Mouse (Mus musculus): ENCODE data around the gene Med15.

The Med15 gene

DNA sequence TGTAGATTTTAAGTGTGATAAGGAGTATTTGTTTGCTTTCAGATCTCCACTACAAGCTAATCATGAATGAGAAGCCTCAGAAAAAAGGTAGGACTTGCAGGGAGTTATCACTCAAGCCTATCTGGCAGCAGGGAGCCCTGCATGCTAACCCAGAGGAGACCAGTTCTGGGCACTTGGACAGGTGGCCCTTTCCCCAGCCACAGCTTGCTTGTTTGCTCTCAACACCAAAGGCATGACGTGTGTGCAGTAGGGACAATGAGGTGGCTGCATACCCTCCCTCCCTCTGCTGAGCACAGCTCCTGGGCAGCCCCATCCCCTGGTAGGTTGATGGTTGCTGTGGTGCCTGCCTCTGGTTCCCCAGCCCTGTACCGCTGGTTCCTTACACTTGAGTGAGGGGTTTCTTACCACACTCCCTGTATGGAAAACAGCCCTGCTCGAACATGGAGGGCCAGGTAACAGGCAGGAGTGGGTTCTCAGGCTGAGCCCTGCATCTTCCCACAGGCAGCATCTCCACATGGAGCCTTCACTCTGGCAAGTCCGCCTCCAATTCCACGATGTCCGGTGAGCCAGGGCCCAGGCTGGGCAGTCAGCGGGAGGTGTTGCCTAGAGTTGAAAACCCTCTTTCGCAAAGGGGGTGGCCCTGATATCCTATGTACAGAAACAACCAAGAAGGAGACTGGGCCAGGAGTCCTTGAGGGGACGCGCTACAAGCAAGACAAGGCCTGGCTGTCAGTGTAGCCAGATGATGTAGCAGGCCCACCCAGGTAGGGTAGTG is 84.9 kb downstream of the Med15 start:
- no peak for DNase-seq (ENCODE audit: low read depth)

- no peak for DNase-seq (ENCODE audit: low read depth)
These were observed 85.5 kb downstream of the Med15 start for GRCm38 (mm10) chr16:17647156-17647555.

DNA sequence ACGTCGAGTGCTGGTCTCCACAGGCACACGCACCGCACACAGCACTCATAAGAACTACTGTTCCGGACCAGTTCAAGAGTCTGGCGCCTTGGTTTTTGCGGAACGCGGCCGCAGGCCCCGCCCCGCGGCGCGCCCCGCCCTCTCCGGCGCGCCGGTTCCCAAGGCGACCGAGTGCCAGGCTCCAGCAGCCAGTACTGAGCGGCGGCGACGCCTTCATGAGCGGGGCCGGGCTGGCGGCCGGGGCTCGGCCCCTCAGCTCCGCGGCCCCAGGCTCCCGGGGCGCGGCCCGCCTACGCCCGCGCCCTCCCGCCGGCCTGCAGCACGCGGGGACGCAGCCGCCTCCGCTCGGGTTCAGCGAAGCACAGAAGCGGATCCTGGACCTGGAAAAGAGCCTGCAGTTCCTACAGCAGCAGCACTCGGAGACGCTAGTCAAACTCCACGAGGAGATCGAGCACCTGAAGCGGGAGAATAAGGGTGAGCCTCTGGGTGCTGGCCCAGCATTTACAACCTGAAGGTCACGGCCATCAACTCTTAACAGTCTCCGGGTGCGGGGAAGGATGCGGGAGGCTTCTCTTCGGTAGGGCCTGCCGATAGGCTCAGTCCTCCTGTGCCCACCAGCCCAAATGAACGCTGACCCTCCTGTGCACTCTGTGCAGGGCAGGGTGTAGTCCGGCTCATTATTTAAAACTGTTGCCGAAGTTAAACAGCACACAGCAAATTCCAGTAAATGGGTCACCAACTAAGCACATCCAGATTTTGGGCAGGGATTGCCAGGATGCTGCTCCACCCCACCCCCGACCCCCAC is 86.2 kb downstream of the Med15 start, which contains the start of gene Ccdc74a:
Ccdc74a (plus strand) TSS at position 161 of the 805 bp plus-strand sequence.
- peak; percentile 77 for DNase-seq (ENCODE audit: low read depth)

DNA sequence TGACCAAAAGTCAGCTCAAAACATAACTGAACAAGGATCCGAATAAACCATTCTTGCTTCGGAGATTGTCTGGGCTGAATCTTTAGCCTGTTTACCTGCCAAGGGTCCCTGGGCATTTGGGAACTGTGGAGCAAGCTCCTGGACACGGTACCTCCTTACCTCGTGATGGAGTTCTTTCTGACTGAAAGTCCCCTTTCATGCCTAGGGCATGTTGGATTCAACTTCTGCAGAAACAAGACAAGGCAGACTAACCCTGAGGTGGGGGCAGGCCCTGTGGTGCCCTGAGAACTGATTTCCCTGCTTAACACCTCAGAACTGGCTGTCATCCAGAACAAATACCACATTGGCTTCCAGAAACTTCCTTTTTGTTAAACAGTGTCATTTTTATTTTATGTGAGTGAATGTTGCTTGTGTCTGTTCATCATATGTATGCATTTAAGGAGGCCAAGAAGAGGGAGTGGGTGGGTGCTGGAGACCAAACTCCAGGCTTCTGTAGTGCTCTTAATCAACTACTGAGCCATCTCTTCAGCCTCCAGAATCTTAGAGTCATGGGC is 89.2 kb downstream of the Med15 start:
- DNase-seq (ENCODE audit: low read depth): no peak

GRCm38 (mm10) chr16:17642311-17642710 is 90.4 kb downstream of the Med15 start:
- no peak for DNase-seq (ENCODE audit: low read depth)

GRCm38 (mm10) chr16:17641301-17641700 is 91.4 kb downstream of the Med15 start:
- no peak for DNase-seq (ENCODE audit: low read depth)

DNA sequence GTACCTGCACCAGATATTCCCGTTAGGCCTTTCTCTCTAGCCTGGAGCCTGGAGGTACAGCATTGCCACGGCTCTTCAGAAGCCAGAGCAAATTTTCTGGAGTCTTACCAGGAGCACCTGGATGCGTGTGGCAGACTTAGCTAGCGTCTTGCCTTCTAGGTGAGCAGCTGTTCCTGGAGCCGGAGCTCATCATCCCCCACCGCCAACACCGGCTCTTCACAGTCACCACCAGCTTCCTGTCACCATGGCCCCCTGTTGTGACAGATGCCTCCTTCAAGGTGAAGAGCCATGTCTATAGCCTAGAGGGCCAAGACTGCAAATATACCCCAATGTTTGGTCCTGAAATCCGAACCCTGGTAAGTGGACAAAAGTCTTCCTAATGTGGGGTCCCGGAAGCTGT is 92.0 kb downstream of the Med15 start:
- no peak for DNase-seq (ENCODE audit: low read depth)

DNA sequence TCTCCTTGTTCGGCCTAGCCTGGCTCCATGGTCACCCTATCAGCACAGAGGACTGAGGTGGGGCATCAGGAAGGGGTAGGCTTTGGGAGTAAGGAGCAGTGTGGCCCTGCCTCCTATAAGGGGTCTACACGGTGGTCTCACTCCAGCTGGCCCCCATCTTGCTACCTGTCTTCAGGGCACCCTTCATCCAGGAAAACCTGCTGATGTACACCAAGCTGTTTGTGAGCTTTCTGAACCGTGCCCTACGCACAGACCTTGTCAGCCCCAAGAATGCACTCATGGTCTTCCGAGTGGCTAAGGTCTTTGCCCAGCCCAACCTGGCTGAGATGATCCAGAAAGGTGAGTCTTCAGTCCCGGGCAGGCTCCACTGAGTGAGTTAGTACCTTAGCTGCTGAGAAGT is 92.7 kb downstream of the Med15 start:
- DNase-seq (ENCODE audit: low read depth): no peak

- no peak for DNase-seq (ENCODE audit: low read depth)
These were observed 93.6 kb downstream of the Med15 start for GRCm38 (mm10) chr16:17639081-17639480.

- no peak for DNase-seq (ENCODE audit: low read depth)
These were observed 94.6 kb downstream of the Med15 start for GRCm38 (mm10) chr16:17638036-17638628.

DNA sequence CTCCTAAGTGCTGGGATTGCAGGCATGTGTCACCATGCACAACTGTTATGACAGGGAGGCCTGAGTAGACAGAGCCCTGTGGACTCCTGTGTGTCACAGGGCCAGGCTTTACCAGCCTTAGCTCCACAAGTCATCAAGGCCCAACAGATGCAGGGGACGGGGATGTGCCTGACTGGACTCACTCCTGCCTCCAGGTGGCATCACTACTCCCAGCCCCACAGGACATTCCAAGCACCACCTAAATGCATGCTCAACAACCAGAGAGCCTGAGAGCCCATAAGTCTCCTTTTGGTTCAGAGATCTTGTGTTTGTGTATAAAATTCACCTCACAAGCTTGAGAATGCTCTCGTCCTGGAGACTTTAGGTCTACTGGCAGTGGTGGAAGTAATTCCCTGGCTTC is 95.1 kb downstream of the Med15 start:
- DNase-seq (ENCODE audit: low read depth): no peak

GRCm38 (mm10) chr16:17636904-17637303 is 95.8 kb downstream of the Med15 start:
- no peak for DNase-seq (ENCODE audit: low read depth)

DNA sequence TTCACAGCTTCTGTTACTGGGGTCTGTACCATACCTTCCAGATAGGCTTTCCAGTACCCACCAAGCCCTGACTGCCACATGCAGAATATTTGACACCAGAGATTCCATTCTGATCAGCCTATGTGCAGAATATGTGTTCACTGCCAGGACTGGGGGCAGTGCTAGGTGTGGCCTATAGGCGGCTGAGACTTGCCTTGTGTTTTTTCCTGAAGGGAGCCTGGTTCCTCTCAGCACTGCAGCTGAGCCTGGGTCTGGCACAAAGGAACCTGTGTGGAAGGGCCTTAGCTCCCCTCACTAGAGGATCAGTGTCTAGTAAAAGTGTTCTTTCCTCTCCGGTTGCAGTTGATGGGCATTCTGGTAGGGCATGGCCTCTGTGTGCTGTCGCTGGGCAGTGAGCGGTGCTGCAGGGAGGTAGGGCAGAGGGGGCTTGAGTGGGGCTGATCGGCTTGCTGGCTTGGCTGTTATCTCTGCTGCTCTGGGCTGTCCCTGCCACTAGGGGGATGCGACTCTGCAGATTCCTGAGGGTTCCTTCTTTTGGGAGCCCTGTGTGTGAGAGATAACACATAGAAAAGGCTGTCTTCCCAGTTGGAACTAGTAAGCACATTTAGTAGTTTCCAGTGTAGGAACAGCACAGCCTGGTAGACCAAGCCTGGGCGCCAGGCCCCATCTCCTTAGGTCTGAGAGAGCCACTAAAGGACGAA is 99.1 kb downstream of the Med15 start:
- no peak for DNase-seq (ENCODE audit: low read depth)

- no peak for DNase-seq (ENCODE audit: low read depth)
These were observed 100.1 kb downstream of the Med15 start for GRCm38 (mm10) chr16:17632580-17632979.

DNA sequence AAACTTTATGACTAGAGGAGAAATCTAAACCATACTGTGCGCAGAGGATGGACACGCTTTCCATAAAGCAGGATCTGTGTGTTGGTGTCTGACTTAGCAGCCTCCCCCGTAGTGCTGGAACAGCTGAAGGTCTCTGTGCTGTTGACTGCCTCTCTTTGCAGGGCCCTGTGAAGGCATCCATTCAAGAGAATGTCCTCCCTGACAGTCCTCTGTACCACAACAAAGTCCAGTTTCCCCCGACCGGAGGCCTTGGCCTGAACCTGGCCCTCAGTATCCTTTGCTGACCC is 106.5 kb downstream of the Med15 start:
- DNase-seq (ENCODE audit: low read depth): no peak

GRCm38 (mm10) chr16:17625488-17626268 is 107.0 kb downstream of the Med15 start:
- no peak for DNase-seq (ENCODE audit: low read depth)

DNA sequence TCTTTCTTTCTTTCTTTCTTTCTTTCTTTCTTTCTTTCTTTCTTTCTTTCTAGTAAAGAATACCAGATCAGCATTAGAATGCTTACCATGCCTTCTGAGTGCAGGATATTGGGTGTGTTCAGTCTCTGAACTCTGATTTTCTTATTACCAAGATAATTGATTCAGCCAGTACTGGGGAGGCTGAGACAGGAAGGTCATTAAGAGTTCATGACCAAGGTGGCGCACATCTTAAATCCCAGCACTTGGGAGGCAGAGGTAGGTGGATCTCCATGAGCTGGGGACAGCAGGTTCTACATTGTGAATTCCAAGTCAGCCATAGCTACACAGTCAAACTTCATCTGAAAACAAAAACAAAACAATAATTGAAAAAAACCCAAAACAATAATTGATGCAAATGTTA is 110.8 kb downstream of the Med15 start:
- DNase-seq (ENCODE audit: low read depth): no peak

DNA sequence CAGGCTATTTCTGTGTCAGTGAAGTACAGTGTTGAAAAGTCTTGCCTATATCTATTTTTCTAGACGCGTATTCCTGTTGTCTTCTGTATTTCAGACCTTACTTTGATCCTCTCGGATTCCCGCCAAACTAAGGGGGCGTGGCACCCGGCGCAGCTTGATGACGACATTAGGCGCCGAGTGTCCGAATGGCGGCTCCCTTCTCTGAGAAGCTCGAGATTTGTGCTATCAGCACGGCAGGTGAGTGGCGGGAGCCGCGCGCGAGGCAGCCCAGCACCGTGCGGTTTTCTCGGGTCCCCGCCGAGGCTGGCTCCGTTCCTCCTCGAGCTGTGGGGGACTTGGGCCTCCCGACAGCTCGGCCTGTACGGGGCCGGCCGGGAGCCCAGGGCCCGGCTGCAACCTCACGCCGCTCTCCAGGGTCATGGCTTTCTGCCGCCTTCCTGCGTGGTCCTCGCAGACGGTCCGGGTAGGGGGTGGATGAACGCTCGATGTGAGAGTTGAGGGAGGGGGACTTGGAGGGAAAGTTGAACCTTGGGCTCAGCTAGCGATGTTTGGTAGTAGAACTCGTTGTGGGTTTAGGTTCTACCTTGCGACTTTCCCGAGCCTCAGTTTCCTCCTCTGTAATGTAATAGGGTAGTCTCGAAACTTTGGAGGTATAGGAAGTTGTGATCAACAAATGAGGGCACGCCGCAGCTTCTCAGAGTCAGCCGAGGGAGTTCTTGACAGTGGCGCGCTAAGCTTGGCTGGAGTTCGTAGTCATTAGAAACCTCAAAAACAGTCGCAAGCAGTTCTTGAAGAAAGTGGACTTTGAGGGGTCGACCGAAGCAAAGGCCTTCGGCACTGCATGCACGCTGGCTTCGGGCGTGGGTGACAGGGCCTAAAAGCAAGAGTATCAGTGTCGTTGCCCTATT is 113.2 kb downstream of the Med15 start, which contains the start of gene Smpd4:
Smpd4 (plus strand) TSS at position 157 of the 908 bp plus-strand sequence.
- peak; percentile 45 for DNase-seq (ENCODE audit: low read depth)

- DNase-seq (ENCODE audit: low read depth): no peak
These were observed 114.6 kb downstream of the Med15 start for GRCm38 (mm10) chr16:17617922-17618565.

GRCm38 (mm10) chr16:17616212-17616611 is 116.5 kb downstream of the Med15 start:
- no peak for DNase-seq (ENCODE audit: low read depth)
